Mouse (Mus musculus) olfactory bulb, adult 2 months (tissue): Measurements from ENCODE around the gene 6030445D17Rik.

Experiments used
- CTCF ChIP-seq: fragments of 200-500 bp; IDR thresholded peaks from 2 replicates; pipeline ENCODE4 v1.5.1; 2012; ENCODE audit warnings: low read depth, mild to moderate bottlenecking, low read length, moderate library complexity; ENCODE audit not compliant: insufficient read depth
- POLR2A ChIP-seq: fragments of 200-500 bp; IDR thresholded peaks from 2 replicates; pipeline ENCODE4 v1.6.1; 2012; ENCODE audit warnings: mild to moderate bottlenecking, low read depth, low read length, moderate library complexity; ENCODE audit not compliant: insufficient read depth

DNA sequence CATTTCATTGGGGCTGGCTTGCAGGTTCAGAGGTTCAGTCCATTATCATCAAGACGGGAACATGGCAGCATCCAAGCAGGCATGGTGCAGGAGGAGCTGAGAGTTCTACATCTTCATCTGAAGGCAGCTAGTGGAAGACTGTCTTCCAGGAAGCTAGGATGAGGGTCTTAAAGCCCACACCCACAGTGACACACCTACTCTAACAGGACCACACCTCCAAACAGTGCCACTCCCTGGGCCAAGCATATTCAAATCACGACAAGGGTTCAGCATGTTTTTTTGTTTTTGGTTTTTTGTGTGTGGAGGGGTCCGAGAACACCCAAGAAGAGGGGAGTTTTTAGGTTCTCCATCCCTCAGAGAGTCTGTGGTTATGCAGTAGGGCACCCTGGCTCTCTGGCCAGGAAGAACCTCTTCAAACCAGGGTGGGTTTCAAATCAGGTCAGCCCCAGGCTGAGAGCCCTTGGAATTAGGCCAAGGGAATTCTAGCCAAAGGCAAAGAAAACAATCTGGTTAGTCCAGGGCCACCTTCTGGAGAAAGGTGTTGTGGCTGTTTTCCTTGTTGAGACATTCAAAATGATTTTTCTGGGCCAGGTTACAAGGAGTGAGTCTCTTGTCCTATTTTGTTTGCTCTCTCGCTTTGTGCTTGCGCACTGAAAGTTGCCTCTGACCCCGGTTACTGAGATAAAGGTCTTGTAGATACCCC lies 5.4 kb upstream of the 6030445D17Rik start:
- TF ChIP-seq CTCF = no peak
- TF ChIP-seq POLR2A = no peak
